Mouse (Mus musculus) brain, embryonic 18.5 days (tissue): Measurements from ENCODE around the gene Setd5.
A peak's percentile ranks its signal among the peaks of the same experiment; 100 is the strongest.

Experiments
- DNase-seq: peaks from one replicate; pipeline ENCODE4 v3.0.0-alpha.2; 2012; ENCODE audit warnings: low read depth, low spot score

Gene Setd5

GRCm38 (mm10) chr6:113133360-113133759 is 56.2 kb downstream of the Setd5 start:
- DNase-seq, result no peak

- DNase-seq, result no peak
These were observed 64.4 kb downstream of the Setd5 start for GRCm38 (mm10) chr6:113141389-113142094.

- no peak for DNase-seq
These were observed 67.6 kb downstream of the Setd5 start for GRCm38 (mm10) chr6:113144764-113145163.

- no peak for DNase-seq
These were observed 68.1 kb downstream of the Setd5 start for GRCm38 (mm10) chr6:113145249-113145648.

GRCm38 (mm10) chr6:113154071-113154470 is 76.9 kb downstream of the Setd5 start:
- no peak for DNase-seq

GRCm38 (mm10) chr6:113154886-113155285 is 77.7 kb downstream of the Setd5 start:
- no peak for DNase-seq

- no peak for DNase-seq
These were observed 78.9 kb downstream of the Setd5 start for GRCm38 (mm10) chr6:113156064-113156463.

- no peak for DNase-seq
These were observed 82.9 kb downstream of the Setd5 start for GRCm38 (mm10) chr6:113160106-113160505.

- DNase-seq, result no peak
These were observed 84.8 kb downstream of the Setd5 start for GRCm38 (mm10) chr6:113161982-113162381.

GRCm38 (mm10) chr6:113163513-113163912 is 86.3 kb downstream of the Setd5 start:
- no peak for DNase-seq

GRCm38 (mm10) chr6:113166661-113167251 is 89.6 kb downstream of the Setd5 start:
- DNase-seq, result no peak

- no peak for DNase-seq
These were observed 91.3 kb downstream of the Setd5 start for GRCm38 (mm10) chr6:113168316-113168975.

GRCm38 (mm10) chr6:113169852-113170251 is 92.7 kb downstream of the Setd5 start:
- no peak for DNase-seq

GRCm38 (mm10) chr6:113170651-113171050 is 93.5 kb downstream of the Setd5 start:
- DNase-seq, result no peak

GRCm38 (mm10) chr6:113172011-113172410 is 94.8 kb downstream of the Setd5 start:
- DNase-seq, result no peak

- DNase-seq, result no peak
These were observed 95.4 kb downstream of the Setd5 start for GRCm38 (mm10) chr6:113172568-113172967.

GRCm38 (mm10) chr6:113175469-113175868 is 98.3 kb downstream of the Setd5 start:
- DNase-seq, result no peak

GRCm38 (mm10) chr6:113176613-113177012 is 99.4 kb downstream of the Setd5 start:
- DNase-seq, result no peak

- DNase-seq, result peak; percentile 50
These were observed 101.4 kb downstream of the Setd5 start for GRCm38 (mm10) chr6:113178286-113179194.

GRCm38 (mm10) chr6:113179195-113179733 is 102.1 kb downstream of the Setd5 start:
- no peak for DNase-seq

GRCm38 (mm10) chr6:113184163-113184562 is 107.0 kb downstream of the Setd5 start:
- DNase-seq, result no peak
